Mouse (Mus musculus): ENCODE data around the gene Hmgb3.

Gene Hmgb3

DNA sequence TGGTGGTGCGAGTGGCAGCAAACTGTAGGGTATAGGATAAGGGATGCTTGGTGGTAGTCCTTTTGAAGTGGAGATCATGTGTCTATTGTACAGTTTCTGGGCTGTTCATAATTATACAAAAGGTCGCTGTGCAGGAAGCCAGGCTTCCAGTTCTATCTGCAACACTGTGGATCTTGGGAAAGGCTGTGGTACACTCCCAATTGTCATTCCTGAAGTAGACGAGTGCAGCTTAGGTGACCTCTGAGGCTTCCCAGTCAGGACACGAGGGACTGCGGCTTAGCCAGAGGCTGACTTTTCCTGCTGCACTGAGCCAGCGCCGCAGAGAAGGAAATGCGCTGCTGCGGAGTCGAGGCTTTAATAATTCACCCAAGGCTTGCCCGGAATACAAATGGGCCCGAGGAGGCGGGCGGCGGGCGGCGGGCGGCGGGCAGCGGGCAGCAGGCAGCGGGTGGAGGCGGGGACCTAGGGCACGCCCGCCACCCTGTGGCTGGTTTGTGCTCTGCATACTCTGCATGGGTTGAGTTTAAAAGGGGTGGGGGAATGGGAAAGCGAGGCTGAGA lies 45.4 kb downstream of the Hmgb3 start:
- peak in 1 of 2 experiments; percentile 51 for DNase-seq
